Mouse (Mus musculus): ENCODE data around the gene Btg1-ps1.

- TF ChIP-seq CTCF (IDR thresholded peaks at IDR 0.05; ENCODE audit: control insufficient read depth, insufficient read depth, insufficient replicate concordance, low read depth, low read length) (no peak), POLR2A (IDR thresholded peaks at IDR 0.05; ENCODE audit: control insufficient read depth, low read depth, low read length) (no peak)
Measured at GRCm38 (mm10) chrX:38066175-38066574, 47.6 kb upstream of the Btg1-ps1 start, which contains the start of gene Rhox10.

All from testis, adult 2 months (tissue).